Mouse (Mus musculus): ENCODE data around the gene Tk1. TPM values are rescaled to one million over a fixed set of nuclear protein-coding genes. Genes with fewer than 3 reads are reported as not detected.

Gene Tk1
- polyA plus RNA-seq, 1 experiment from 2014 or later, result 51.6 TPM

GRCm38 (mm10) chr11:117766275-117766674 lies 59.6 kb downstream of the Tk1 start:
- Histone ChIP-seq H3K27me3 (ENCODE audit: insufficient read depth, low read length) (no peaks in the 10 kb centered on the region), H3K9me3 (replicated peaks; ENCODE audit: low read length) (no peaks in the 10 kb centered on the region), H3K4me2 (ENCODE audit: low read length) (no peak overlapping the region), H3K4me1 (replicated peaks; ENCODE audit: insufficient read depth, low read length) (0 out of 2 replicates have a peak, but pooled peaks cover 3% of the 10 kb centered on the region), H3K27ac (0 out of 2 replicates have a peak overlapping the region, but pooled peaks have one; percentile 27), H3K9ac (ENCODE audit: low read depth, low read length) (no peak overlapping the region), H3K36me3 (ENCODE audit: insufficient read depth, low read length) (peaks cover 23% of the 10 kb centered on the region; the same call in 1 of the 2 replicates), H3K4me3 (replicated peaks; ENCODE audit: low read depth, low read length) (no peak overlapping the region)
- 64% methylated on average over 3 of the region's 3 CpGs for WGBS
- TF ChIP-seq CTCF (IDR thresholded peaks at IDR 0.05; ENCODE audit: low read depth), result no peak
- DNase-seq (ENCODE audit: low spot score), result no peak
- ATAC-seq (replicated peaks; ENCODE audit: low FRiP score, low read depth), result no peak

Other genes starting within 250 kb of the Tk1 start
- 8.7 and 8.8 TPM in 2 replicates for gene Tnrc6c, start 171.8 kb downstream of the Tk1 start, polyA plus RNA-seq (2015; fragmentation: Nextera tagmentation; extraction: Ambion mirVana)
- 2.3 and 3.6 TPM in 2 replicates for gene Tmc8, start 44.0 kb downstream of the Tk1 start, polyA plus RNA-seq (2015; fragmentation: Nextera tagmentation; extraction: Ambion mirVana)
- 38.8 and 39.2 TPM in 2 replicates for gene Tmc6, start 43.9 kb downstream of the Tk1 start, polyA plus RNA-seq (2015; fragmentation: Nextera tagmentation; extraction: Ambion mirVana)
- gene 6030468B19Rik, start 28.4 kb downstream of the Tk1 start, polyA plus RNA-seq (2015; fragmentation: Nextera tagmentation; extraction: Ambion mirVana), result not detected in 2 replicates
- gene Gm20708, start 16.4 kb downstream of the Tk1 start, polyA plus RNA-seq (2015; fragmentation: Nextera tagmentation; extraction: Ambion mirVana), result 0.19 and 0.21 TPM in 2 replicates
- gene Syngr2, start 16.4 kb downstream of the Tk1 start, polyA plus RNA-seq (2015; fragmentation: Nextera tagmentation; extraction: Ambion mirVana), result 107 and 115 TPM in 2 replicates
- gene Afmid, start 168 bp downstream of the Tk1 start, polyA plus RNA-seq (2015; fragmentation: Nextera tagmentation; extraction: Ambion mirVana), result 4.5 and 5.4 TPM in 2 replicates
- 145 and 155 TPM in 2 replicates for gene Birc5, start 23.2 kb upstream of the Tk1 start, polyA plus RNA-seq (2015; fragmentation: Nextera tagmentation; extraction: Ambion mirVana)
- gene Tmem235, start 34.7 kb upstream of the Tk1 start, polyA plus RNA-seq (2015; fragmentation: Nextera tagmentation; extraction: Ambion mirVana), result not detected in 2 replicates
- 6.4 and 7.1 TPM in 2 replicates for gene Tha1, start 47.4 kb upstream of the Tk1 start, polyA plus RNA-seq (2015; fragmentation: Nextera tagmentation; extraction: Ambion mirVana)
- gene Socs3, start 144.0 kb upstream of the Tk1 start, polyA plus RNA-seq (2015; fragmentation: Nextera tagmentation; extraction: Ambion mirVana), result 11.7 and 14.4 TPM in 2 replicates
- gene Pgs1, start 160.2 kb upstream of the Tk1 start, polyA plus RNA-seq (2015; fragmentation: Nextera tagmentation; extraction: Ambion mirVana), result 29.6 and 32.0 TPM in 2 replicates